Mouse (Mus musculus): ENCODE results near the gene Ugt1a8. TPM values are rescaled to one million over a fixed set of nuclear protein-coding genes. Genes with fewer than 3 reads are reported as not detected.
"Not testable (repeated sequence)": the region's sequence is repeated elsewhere in the genome, so short reads cannot be mapped to it uniquely, and the experiment has no call there.

Ugt1a8 gene
- total RNA-seq, 2 experiments from 2014 or later, result not detected

DNA sequence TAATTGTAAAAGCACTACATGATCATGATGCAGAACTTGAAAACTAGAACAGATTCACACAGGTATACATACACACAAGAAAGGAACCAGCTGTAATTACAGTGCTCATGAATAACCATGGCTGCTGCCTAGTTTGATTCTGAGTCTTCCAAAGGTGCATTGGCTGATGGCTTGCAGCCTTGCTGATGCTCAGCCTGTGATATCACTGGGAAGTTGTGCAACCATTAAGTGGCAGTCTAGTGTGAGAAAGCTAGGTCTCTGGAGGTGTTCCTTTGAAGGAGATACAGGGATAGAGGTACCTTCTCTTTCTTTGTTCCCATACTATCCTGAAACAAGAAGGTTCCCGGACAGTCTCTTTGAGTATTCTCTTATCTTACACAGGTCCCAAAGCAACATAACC lies 131.4 kb downstream of the Ugt1a8 start:
- DNase-seq (ENCODE audit: low spot score in 2 of 2), result no peak

DNA sequence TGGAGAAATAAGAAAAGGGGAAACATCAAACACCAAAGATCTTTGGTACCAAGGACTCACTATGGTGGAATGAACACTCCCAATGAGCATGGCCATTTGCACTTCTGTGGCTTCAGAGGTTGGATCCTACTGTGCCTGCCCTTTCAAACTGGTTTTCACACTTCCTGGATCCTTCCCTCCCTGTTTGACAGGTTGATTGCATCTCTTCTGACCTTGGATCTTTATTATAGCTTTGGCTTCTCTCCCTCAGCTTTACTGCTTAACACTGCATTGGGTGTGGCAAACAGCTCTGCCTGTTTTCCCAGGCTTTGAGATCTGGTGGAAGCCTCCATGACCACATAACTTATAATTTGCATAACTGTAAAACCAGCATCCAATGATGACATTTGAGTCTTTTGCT lies 132.7 kb downstream of the Ugt1a8 start:
- DNase-seq (ENCODE audit: low spot score in 2 of 2), result no peak

DNA sequence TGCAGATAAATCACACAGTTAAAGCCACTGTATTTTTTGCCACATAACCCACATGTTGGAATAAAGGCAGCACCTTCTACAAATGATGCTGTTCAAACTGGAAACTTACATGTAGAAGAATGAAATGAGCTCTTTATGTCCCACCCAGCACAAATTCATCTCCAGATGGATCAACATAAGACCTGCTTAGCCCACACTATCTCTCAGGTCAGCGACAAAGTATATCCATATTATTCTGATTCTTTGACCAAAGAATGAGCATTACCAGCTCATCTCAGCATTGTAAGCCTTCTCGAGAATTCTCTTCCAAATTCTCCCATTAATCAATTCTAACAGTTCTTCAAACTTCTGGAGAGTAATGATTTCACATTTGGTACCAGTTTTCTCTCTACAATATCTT lies 134.6 kb downstream of the Ugt1a8 start:
- no peak for DNase-seq (ENCODE audit: low spot score in 2 of 2)

DNA sequence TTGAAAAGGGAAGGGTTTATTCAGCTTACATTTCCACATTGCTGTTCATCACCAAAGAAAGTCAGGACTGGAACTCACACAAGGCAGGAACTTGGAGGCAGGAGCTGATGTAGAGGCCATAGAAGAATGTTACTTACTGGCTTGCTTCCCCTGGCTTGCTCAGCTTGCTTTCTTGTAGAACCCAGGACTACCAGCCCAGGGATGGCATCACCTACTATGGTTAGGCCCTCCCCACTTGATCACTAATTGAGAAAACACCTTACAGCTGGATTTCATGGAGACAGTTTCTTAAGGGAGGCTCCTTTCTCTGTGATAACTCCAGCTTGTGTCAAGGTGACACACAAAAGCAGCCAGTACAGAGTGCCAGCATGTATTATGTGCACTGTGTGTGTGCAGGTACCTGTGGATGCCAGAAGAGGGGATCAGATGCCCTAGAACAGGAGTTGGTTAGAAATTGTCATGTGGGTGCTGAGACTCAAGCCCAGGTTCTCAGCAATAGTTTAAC lies 135.4 kb downstream of the Ugt1a8 start:
- not testable (repeated sequence) for DNase-seq (ENCODE audit: low spot score in 2 of 2)

DNA sequence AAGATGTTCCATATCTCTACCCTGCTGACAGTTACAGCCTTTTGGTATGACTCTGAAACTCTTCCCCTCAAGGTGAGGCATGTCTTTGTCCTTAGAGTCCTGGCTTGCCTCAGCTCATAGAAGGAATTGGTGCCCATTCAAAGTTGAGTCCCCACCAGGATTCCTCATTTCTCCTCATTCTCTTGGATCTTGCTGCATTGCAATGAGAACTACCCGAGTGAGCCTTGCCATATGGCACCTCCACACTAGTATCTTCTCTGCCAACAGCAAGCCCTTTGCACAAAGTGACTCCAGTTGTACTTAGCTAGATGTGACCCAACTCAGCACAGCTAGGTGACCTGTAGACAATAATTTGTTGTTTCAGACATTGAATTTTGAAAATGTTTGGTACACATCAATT lies 136.0 kb downstream of the Ugt1a8 start:
- no peak for DNase-seq (ENCODE audit: low spot score in 2 of 2)

DNA sequence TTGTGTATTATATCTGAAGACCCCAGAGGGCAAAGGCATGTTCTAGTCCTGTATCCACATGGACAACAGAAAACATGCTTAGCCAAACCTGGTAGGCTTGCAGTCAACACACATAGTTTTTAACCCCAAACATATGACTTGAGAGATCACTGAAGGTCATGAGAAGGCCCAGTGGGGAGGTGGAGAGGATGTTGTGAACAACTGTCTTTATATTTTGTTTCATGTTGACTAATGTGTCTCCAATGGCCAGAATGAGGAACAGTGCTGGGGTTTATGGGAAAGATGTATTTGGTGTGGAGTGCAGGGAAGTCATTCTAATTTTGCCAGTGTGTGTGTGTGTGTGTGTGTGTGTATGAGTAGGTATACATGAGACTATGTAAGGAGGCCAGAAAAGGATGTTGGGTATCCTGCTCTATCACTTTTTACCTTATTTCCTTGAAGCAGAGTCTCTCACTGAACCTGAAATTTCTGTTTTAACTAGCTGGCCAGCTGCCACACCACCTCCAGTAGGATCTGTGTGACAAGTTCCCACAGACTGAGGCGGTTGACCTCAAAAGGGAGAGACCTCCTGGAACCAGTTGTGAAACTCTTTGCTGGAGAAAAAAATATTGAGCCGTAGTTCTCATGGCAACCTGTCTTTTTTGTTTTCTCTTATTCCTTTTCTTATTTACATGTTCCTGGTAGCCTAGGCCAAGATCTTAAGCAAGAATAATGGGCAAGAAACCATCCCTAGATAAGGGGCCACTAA lies 136.6 kb downstream of the Ugt1a8 start:
- DNase-seq (ENCODE audit: low spot score in 2 of 2), result no peak

DNA sequence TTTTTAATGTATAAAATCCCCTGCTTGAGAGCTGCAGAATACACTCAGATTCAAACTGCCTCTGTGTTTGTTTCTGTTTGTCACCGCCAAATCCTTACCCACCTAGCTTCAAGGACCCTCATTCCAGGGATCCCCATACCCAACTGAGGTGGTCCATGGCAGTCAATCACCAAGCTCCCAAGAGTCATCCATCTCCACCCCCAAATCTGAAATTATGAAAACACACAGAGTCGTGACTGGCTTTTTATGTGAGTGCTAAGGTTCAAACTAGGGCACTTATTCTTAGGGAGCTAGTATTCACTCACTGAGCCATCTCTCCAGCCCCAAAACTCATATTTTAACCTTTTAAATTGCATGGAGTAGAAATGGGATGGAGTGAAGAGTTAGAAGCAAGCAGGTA lies 137.7 kb downstream of the Ugt1a8 start:
- DNase-seq (ENCODE audit: low spot score in 2 of 2), result not testable (repeated sequence)

DNA sequence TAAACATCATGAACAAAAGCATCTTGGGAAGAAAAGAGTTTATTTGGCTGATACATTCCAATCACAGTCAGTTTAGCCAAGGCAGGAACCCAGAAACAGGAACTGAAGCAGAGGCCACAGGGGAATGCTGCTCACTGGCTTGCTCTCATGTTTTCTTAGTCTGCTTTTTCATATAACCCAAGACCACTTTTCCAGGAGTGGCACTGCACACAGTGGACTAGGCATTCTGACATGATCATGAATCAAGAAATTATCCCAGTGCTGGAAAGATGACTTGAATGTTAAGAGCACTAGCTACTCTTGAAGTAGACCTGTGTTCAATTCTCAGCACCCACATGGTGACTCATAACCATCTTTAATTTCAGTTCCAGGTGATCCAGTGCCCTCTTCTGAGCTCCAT lies 138.1 kb downstream of the Ugt1a8 start:
- DNase-seq (ENCODE audit: low spot score in 2 of 2), result peak in 1 of 2 experiments; percentile 1

DNA sequence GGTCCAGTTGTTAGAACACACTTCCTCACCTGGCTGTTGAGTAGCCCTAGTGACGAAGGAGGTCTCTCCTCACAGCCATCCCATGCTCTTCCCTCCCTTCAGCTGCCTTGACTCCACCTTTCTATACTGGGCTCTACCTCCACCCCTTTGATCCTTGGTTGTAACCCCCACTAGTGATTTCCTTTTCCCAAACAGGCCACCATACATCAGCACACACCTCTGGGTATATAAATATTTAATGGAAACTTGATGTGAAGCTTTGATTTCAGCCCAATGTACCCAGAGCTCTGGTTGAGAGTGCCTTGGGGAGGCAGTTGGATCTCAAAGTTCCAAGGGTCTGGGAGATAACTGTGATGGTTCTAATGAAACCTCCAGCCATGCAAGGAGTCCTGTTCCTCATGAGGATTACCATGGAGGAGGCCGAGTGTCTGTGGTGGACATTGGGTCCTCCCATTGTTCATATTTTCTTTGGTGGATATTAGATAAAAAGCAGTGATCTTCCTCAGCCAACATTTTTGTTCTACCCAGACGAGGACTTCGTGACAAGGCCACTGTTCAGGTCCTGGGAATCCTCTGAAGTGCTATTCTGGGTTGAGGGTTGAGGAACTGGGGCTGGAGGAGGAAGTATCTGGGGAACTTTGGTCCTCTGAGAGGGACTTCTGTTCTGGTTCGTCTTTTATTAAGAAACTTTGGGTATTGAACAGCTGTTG lies 139.2 kb downstream of the Ugt1a8 start, which contains the start of gene Mroh2a:
Mroh2a (plus strand) TSS at position 317 of the 710 bp plus-strand sequence.
- DNase-seq (ENCODE audit: low spot score in 2 of 2), result peak in 1 of 2 experiments; percentile 1

DNA sequence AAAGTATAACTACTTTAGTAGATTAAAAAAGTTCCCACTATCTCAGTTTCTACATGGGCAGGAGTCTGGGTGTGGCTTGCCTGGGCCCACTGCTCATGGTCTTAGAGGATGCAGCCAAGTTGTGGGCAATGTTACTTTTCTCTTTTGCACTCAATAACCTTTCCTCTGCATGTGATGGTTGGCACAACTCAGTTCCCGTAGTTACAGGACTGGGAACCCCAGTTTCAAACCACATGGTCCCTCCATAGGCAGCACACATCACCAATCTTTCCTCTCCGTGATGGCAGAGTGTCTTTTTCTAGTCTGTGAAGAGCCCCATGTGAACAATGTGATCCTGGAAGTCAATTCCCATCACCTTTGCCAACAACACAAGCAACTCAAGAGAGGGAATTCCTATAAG lies 139.9 kb downstream of the Ugt1a8 start:
- peak in 1 of 2 experiments; percentile 2 for DNase-seq (ENCODE audit: low spot score in 2 of 2)

DNA sequence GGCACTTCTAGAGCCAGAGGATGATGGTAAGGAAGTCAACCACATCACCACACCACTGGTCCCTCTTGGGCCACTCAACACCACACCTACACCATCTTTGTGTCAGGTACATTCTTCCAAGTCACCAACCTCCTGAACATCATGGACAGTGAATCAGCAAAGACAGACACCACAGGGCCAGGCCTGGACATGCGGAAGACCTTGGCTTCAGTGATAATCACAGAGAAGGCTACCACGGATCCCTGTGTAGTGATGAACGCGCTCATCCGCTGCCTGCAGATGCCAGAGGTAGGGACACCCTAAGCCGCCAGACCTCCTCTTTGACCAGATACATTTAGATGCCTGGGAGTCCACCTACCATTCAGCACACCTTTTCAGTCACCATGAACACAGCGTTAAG lies 140.5 kb downstream of the Ugt1a8 start:
- DNase-seq (ENCODE audit: low spot score in 2 of 2), result no peak

DNA sequence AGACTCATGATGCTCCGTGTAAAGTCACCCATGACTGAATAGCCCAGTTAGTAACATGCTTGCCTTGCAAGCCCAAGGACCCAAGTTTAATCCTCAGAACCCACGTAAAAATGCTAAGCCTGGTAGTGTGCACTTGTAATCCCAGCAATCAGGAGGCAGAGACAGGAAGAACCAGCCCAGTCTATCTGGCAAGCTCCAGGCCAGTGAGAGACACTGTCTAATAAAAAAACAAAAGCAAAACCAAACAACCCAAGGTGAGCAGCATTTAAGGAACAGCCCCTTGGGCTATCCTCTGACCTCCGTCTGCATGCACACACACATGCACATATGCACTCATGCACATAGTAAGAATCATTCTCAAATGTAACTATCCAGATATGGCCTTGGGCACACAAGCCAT lies 142.0 kb downstream of the Ugt1a8 start:
- DNase-seq (ENCODE audit: low spot score in 2 of 2), result no peak

DNA sequence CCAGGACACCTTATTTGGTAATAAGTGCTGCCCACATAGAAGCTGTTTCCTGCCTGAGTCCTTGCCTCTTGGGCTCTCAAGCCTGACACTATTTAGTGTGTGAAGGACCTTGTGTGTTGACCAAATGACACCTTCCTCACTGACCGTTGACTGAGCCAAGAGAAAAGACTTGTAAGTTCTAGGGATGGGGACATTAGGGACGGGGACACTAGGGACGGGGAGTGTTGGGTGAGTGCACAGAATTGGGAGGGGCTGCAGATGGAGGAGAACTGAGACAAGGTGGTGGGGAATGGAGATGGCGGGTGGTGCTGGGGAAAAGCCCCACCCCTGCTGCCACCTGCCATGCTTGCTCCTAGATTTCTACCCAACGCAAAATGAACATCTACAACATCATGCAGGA lies 142.4 kb downstream of the Ugt1a8 start:
- DNase-seq (ENCODE audit: low spot score in 2 of 2), result no peak

DNA sequence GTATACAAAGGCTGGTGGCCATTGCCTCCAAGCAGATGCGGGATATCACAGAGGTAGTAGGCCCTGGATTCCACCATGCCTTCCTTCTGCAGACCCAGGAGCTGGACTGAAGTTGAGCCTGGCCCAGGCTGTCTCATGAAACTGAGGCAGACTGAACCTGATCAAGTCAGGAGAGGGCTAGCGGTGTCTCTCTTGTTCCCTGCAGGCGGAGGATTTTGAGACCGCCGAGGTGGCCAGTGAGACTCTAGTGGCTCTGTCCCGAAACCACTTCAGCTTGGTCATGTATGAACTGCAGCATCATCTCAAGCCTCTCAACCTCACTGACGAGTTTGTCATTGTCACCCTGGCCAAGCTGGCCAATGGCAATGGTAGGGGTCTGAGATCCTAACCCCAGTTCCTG lies 142.8 kb downstream of the Ugt1a8 start:
- DNase-seq (ENCODE audit: low spot score in 2 of 2), result no peak

DNA sequence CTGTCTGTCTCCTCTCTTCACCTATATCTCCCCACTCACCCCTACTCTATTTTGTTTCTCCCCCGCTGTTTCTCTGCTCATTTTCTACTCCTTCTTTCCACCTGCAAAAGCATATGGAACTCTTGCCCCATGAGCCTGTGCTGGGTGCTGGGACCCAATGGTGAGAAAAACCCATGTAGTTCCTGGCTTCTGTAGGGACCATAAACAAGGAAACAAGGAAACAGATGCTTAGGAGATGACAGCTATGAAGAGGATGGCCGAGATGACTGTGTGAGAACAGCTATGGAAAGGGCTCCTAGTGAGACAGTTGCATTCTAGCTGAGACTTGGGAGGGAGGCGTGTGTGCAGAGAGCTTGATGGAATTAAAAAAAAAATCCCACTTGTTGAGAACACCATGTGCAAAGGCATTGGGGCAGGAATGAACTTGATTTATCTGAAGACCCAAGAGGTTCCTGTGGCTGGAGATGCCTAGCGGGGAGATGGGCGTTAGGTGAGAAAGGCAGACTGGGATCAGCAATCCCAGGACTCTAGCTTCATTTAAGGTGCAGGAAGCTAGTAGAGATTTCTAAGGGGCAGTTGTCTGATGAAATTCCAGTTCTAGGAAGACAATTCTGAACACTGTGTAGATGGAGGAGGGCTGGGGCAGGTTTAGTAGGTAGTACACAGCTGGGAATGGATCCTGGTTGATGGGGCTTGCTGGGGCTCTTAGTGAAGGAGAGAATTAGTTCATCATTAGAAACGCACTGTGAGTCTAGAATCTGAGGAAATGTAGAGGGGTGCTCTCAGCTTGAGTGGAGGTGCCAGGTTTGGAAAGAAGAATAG lies 143.6 kb downstream of the Ugt1a8 start:
- DNase-seq (ENCODE audit: low spot score in 2 of 2), result no peak

DNA sequence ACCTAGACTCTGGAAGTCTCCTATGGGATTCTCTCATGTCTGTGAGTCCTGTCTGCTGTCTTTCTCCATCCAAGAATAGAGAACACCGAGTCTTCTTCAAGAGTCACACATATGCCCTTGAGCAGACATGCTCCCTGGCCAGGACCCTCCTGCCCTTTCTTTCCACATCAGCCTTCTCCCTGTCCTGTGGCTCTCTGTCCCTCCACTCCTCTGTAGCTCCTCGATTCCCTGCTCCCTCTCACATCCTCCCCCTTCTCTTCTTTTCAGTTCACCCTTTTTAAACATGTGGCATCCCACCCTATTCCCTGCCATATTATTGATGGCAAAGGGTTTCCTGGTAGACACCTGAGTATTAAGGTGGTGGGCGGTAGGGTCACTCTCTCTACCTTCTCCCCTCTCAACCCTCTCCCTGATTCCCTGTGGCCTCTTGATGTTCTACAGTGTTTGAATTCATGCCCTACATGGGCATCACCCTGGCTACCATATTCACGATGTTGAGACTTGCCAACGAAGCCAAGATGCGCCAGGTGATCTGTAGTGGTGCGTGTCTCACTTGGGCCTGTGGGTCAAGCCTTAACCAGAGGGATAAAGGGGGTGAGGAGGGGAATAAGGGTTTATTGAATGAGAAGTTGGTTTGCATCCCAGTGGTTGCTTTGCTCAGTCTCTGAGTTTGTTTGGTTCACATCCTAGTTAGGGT lies 144.3 kb downstream of the Ugt1a8 start:
- no peak for DNase-seq (ENCODE audit: low spot score in 2 of 2)

DNA sequence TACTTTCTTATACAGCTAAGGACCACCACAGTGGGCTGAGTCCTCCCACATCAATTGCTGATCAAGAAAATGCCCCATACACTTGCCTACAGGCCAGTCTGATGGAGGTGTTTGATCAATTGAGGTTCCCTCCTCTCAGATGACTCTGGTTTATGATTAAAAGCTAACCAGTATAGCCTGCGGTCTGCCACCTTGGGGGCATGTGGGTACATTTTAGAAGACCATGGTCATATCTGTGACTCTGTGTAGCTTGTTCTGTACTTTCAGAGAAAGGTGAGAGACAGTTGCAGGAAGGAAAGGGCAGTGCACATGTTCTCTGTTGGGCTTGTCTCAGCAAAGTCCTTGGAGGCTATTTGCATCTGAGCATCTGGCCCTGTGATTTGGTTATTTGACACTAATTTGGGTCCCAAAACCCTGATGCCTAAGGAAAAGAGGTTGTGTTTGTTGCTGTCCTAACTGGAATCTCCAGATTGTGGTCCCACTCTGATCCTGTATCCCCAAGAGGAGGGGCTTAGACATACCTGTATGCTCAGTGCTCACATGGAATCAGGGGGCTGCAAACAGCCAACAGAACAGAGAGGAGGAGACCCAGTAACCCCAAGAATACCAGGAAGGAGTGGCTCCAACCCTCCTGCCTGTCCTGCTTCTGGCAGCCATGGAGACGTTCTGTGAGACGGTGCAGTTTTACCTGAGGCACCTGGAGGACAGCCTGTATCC lies 145.2 kb downstream of the Ugt1a8 start:
- DNase-seq (ENCODE audit: low spot score in 2 of 2), result no peak

DNA sequence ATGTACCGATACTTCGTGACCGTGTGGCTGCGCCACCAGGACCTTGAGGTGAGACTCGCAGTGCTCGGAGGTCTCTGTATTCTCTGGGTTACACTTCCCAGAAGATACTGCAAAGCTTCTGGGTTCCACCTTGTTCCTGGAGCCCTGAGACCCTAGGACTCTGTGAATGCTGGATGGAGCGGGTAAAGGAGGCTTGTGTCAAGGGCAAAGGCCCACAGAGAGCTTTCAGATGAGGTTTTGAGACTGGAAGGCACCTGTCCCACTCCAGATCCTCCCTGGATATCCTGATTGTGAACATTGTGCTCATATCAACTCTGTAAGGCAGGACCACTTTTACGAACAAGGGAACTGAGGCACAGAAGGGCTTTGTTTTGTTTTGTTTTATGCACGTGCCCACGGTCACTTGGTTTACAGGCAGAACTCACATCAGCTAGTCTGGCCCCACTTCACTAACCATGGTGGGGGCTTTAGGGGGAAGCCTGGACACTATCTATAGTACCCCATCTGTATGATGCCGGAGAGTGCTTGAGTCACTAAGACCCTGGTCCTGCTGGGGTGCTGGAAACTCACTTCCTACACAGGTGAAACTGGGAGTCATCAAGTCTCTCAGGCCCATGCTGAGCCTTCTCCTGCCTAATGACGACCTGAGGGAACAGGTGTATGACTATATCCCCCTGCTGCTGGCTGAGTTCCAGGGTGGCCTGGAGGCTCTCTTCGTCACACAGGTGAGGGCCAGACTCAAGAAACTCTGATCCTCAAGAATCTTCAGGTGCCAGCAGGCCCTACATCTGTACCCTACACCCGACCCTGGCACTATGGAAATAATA lies 146.0 kb downstream of the Ugt1a8 start:
- no peak for DNase-seq (ENCODE audit: low spot score in 2 of 2)

DNA sequence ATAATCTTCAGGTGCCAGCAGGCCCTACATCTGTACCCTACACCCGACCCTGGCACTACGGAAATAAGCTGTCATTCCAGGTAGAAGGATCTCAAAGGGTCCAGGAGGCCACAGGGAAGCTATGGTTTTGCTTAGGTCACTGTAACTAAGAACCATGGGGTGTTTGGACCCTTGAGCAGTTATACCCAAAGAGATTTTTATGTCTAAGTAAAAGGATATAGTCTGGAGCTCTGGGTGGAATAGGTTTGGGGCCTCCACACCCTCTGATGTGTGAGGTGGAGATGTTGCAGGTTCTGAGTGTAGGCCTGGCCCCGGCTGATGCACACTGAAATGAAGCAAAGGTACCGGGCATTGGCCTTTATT lies 146.6 kb downstream of the Ugt1a8 start:
- no peak for DNase-seq (ENCODE audit: low spot score in 2 of 2)

DNA sequence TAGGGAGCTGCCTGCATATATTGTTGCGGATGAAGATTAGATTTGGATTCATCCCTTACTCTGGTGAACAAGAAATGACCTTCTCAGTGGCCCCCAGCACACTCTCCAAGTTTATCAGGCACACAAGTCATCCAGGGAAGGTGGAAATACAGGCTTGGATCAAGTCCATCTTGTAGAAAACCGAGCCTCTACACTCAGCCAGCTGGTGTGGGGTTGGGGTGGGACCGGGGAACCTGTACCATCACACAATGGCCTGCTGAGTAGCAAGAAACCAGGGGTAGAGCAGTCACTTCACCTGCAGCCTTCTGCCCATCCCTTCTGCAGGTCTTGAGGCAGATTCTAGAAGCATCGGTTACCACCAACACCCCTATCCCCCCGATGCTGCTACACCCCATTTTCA lies 147.0 kb downstream of the Ugt1a8 start:
- no peak for DNase-seq (ENCODE audit: low spot score in 2 of 2)

Data from left cerebral cortex, adult 18-20 months (tissue).